Mouse (Mus musculus) heart, postnatal 0 days (tissue): ENCODE results near the gene Dnajb6.

ENCODE experiments used
- CTCF ChIP-seq: IDR thresholded peaks from 2 replicates; pipeline ENCODE4 v1.5.1; 2016; ENCODE audit warnings: antibody characterized with exemption, control low read depth, low read depth
- EP300 ChIP-seq: IDR thresholded peaks from 2 replicates; pipeline ENCODE4 v1.6.1; 2016; ENCODE audit warnings: antibody characterized with exemption, low read depth

- TF ChIP-seq CTCF = no peak
- TF ChIP-seq EP300 = no peak
These were observed 126.9 kb downstream of the Dnajb6 start for GRCm38 (mm10) chr5:29862388-29862787.
